Mouse (Mus musculus): ENCODE measurements around the gene Trmu.

DNA sequence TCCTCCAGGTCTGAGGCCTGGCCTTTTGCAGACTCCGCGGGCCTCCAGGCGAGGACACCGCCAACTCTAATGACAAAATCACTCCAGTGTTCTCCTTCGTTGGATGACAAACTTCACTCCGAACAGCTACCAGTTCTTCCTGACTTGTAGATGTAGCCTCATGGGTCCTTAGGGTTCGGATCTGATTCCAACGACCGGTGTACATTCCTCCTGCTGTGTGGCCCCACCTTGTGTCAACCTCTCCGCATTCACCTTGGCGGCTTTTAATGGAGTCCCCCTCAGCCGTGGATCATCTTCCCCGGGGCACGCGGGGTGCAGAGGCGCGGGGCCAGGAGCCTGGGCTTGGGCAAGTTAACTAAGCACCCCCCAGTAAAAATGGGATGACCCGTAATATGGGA, 385 bp downstream of the Trmu start:
- TF ChIP-seq FLI1 (IDR thresholded peaks at IDR 0.05; ENCODE audit: low read length): no peak
- TF ChIP-seq GATA1 (IDR thresholded peaks at IDR 0.05; ENCODE audit: borderline replicate concordance, low read length): no peak

Measured in megakaryocyte, embryonic 14.5 days (primary cell).